In the genomic region with DNA sequence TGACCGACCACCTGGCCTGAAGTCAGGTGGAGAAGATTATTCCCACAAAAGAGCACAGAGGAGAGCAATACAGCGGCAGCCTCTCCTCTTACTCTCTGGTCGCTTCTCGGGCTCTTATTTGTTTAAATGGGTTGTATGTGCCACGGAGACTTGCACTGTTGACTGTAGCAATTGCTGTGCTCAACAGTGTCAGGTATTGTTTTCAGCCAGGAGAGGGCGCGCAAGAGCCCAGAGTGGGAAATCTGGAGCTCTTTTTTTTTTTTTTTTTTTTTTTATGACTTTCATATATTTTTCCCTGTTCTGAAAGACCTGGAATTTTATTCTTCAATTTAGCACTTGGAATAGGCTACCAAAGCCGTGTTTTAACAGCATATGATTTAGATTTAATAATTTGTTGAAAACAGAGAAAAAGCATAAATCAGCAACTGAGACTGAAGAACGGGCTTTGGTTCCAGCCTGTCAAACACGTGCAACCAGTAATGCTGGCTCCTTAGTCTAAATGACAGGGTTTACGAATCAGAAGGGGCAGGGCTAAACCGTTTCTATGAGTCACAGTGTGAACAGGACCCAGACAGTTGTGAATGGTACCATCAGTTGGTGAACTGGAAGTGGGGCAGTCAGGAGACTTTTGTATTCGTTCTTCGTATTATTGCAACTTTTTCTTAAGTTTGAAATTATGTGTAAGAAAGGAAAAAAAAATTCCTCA, we compare ENCODE assay signal across 8 mouse cellular contexts. TPM values are rescaled to one million over a fixed set of nuclear protein-coding genes. Genes with fewer than 3 reads are reported as not detected.
DNase-seq lines count a peak whose midpoint lies in the region.

No protein-coding gene starts in this region.

- peak; percentile 12 for DNase-seq in heart, adult 8-10 months (ENCODE audit: low spot score)
- no peak for DNase-seq in heart, postnatal 25 days (ENCODE audit: low spot score)
- peak; percentile 73 for DNase-seq in 3T3-L1 (ENCODE audit: low read depth, low spot score)
- peak; percentile 61 for DNase-seq in Muller cell, postnatal 12 days (ENCODE audit: inconsistent ontology term)
- peak; percentile 58 to 82 for DNase-seq in cerebellum, postnatal 25 days
- peak; percentile 72 for DNase-seq in induced T-regulatory cell, adult 2 months (ENCODE audit: low read depth)
- DNase-seq in lung, postnatal 10 days = peak; percentile 81
- DNase-seq in thymus, postnatal 10 days (ENCODE audit: low spot score in 2 of 2) = peak; percentile 27 to 72

- intact Hi-C loops in heart, postnatal 25 days (cut with DNase I) = loop anchor here (2.0 kb wide), 1 partner anchor 330 kb away; no protein-coding TSS in a partner anchor

RNA-seq across cellular contexts. Expression of a gene that starts 12.0 kb away (rescaled TPM):
- total RNA-seq in heart, adult 8-10 months (2022) = 1 to 10 TPM in 1 of 4 experiments, under 1 TPM in 3; 0.87 to 1.1 (median 0.90) TPM
- total RNA-seq in heart, postnatal 25 days (2021) = 1 to 10 TPM; 1.3 to 1.4 TPM

RNA-seq across cellular contexts. Expression of a gene that starts 15.3 kb away (rescaled TPM):
- total RNA-seq in heart, adult 8-10 months (2022) = 10 to 100 TPM; 44.5 to 62.8 (median 52.1) TPM
- total RNA-seq in heart, postnatal 25 days (2021) = 10 to 100 TPM; 42.6 to 45.8 TPM
